Comparison of ENCODE assay signal across 8 mouse cellular contexts in the genomic region with DNA sequence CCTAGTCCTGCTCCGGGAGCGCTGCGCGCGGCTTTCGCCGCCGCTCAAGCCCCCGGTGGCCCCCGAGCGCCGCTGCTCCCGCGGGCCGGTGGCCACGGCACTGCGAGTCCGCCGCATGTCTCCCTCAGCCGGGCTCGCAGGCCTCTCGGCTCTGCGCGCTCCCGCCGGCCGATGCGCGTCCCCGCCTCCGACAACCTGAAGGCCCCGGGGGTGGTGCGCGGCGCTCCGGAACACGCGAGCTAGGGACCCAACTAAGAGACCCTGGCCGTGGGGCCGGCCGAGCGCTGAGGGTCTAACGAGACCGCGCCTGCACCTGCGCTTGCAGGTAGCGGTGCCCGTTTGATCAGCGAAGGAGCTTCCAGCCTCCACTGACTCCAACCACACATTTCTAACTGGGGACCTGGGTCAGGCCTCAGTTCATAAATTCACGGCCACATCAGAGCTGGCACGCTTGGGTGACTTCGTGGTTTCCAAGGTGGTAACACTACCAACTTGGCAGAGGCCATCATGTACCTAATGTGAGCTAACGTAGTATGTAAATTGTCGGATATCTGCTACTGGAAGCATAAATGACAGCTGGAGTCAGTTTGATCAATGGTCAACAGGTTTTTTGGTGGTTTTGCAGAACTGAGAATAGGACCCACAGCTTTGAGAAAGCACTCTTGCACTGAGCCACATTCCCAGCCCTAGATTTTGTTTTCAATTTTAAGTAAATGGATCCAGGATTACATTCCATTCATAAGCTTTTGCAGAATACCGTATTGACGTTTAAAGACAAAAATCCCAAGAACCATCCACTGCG. TPM values are rescaled to one million over a fixed set of nuclear protein-coding genes. Genes with fewer than 3 reads are reported as not detected.
DNase-seq lines count a peak whose midpoint lies in the region; ATAC-seq and TF ChIP-seq lines count a peak whose summit lies in the region.

A gene (minus strand): TSS at position 173 of the 802 bp plus-strand sequence.

- peak; percentile 79 for DNase-seq in cerebellum, adult 11 months
- DNase-seq in heart, postnatal 14 days, result peak; percentile 81
- DNase-seq in large intestine, adult 2 months (ENCODE audit: low read depth, low spot score), result peak; percentile 35

- H3K36me3 ChIP-seq in ES-Bruce4 (ENCODE audit: control insufficient read depth, insufficient read depth, low read length, poor library complexity, severe bottlenecking), result peaks cover 14% of the 10 kb centered on the region
- H3K36me3 ChIP-seq in forebrain, embryonic 15.5 days, result 0 out of 2 replicates have a peak, but pooled peaks cover 6% of the 10 kb centered on the region
- H3K36me3 ChIP-seq in liver, embryonic 16.5 days (ENCODE audit: control insufficient read depth, insufficient read depth), result no peaks in the 10 kb centered on the region
- H3K36me3 ChIP-seq in neural tube, embryonic 12.5 days, result no peaks in the 10 kb centered on the region
- H3K36me3 ChIP-seq in testis, adult 2 months (ENCODE audit: control insufficient read depth, insufficient read depth, low read length), result no peaks in the 10 kb centered on the region; the same call in 1 of the 2 replicates

- ATAC-seq in forebrain, embryonic 15.5 days (replicated peaks), result peak; percentile 78
- ATAC-seq in liver, embryonic 16.5 days (ENCODE audit: low read depth), result peak; percentile 79
- peak; percentile 77 for ATAC-seq in neural tube, embryonic 12.5 days (ENCODE audit: low FRiP score, low read depth)

- no peaks in the 10 kb centered on the region for H3K9me3 ChIP-seq in ES-Bruce4 (replicated peaks; ENCODE audit: control insufficient read depth, insufficient read depth, low read length, poor library complexity, severe bottlenecking)
- no peaks in the 10 kb centered on the region for H3K9me3 ChIP-seq in forebrain, embryonic 15.5 days
- H3K9me3 ChIP-seq in liver, embryonic 16.5 days (replicated peaks; ENCODE audit: control insufficient read depth, low read length), result no peaks in the 10 kb centered on the region
- no peaks in the 10 kb centered on the region for H3K9me3 ChIP-seq in neural tube, embryonic 12.5 days

- no peak for TF ChIP-seq CTCF in ES-Bruce4 (IDR thresholded peaks at IDR 0.05; ENCODE audit: low read depth, low read length)
- no peak for TF ChIP-seq CTCF in testis, adult 2 months (IDR thresholded peaks at IDR 0.05; ENCODE audit: control insufficient read depth, insufficient read depth, insufficient replicate concordance, low read depth, low read length)

- TF ChIP-seq EP300 in ES-Bruce4 (IDR thresholded peaks at IDR 0.05; ENCODE audit: insufficient read depth, low read depth, low read length), result no peak

- TF ChIP-seq POLR2A in ES-Bruce4 (IDR thresholded peaks at IDR 0.05; ENCODE audit: insufficient read depth, low read length), result no peak
- peak; percentile 62 for TF ChIP-seq POLR2A in testis, adult 2 months (IDR thresholded peaks at IDR 0.05; ENCODE audit: control insufficient read depth, low read depth, low read length)

- peaks cover 1% of the 10 kb centered on the region for H3K4me1 ChIP-seq in ES-Bruce4 (ENCODE audit: control insufficient read depth, insufficient read depth, low read length)
- peaks cover 19% of the 10 kb centered on the region for H3K4me1 ChIP-seq in forebrain, embryonic 15.5 days
- peaks cover 12% of the 10 kb centered on the region for H3K4me1 ChIP-seq in liver, embryonic 16.5 days (ENCODE audit: control insufficient read depth, low read depth, low read length)
- H3K4me1 ChIP-seq in neural tube, embryonic 12.5 days, result peaks cover 11% of the 10 kb centered on the region; the same call in 1 of the 2 replicates
- H3K4me1 ChIP-seq in testis, adult 2 months (ENCODE audit: control insufficient read depth, insufficient read depth, low read length), result peaks cover 5% of the 10 kb centered on the region

- H3K4me2 ChIP-seq in forebrain, embryonic 15.5 days (replicated peaks), result peak within 1 kb of the TSS; percentile 81
- peak within 1 kb of the TSS; percentile 97 for H3K4me2 ChIP-seq in liver, embryonic 16.5 days (ENCODE audit: low read depth, low read length)
- peak within 1 kb of the TSS; percentile 91 for H3K4me2 ChIP-seq in neural tube, embryonic 12.5 days (replicated peaks)

- intact Hi-C loops in heart, postnatal 14 days (cut with DNase I), result no loop called here

- H3K4me3 ChIP-seq in ES-Bruce4 (ENCODE audit: low read depth, low read length), result peak within 1 kb of the TSS; percentile 92
- peak within 1 kb of the TSS; percentile 96 for H3K4me3 ChIP-seq in forebrain, embryonic 15.5 days
- H3K4me3 ChIP-seq in liver, embryonic 16.5 days (ENCODE audit: low read depth, low read length), result peak within 1 kb of the TSS; percentile 79
- H3K4me3 ChIP-seq in neural tube, embryonic 12.5 days, result peak within 1 kb of the TSS; percentile 82
- H3K4me3 ChIP-seq in testis, adult 2 months (ENCODE audit: control insufficient read depth, low read depth, low read length), result peak within 1 kb of the TSS; percentile 89

- H3K27me3 ChIP-seq in ES-Bruce4 (ENCODE audit: control insufficient read depth, insufficient read depth, low read length, poor library complexity, severe bottlenecking), result no peaks in the 10 kb centered on the region
- H3K27me3 ChIP-seq in forebrain, embryonic 15.5 days, result no peaks in the 10 kb centered on the region
- H3K27me3 ChIP-seq in liver, embryonic 16.5 days (ENCODE audit: control insufficient read depth, insufficient read depth, low read depth, low read length), result 0 out of 2 replicates have a peak, but pooled peaks cover 3% of the 10 kb centered on the region
- H3K27me3 ChIP-seq in neural tube, embryonic 12.5 days (replicated peaks), result no peaks in the 10 kb centered on the region
- H3K27me3 ChIP-seq in testis, adult 2 months (ENCODE audit: control insufficient read depth, insufficient read depth, low read length), result no peaks in the 10 kb centered on the region

- peak within 1 kb of the TSS; percentile 95 for H3K9ac ChIP-seq in ES-Bruce4 (ENCODE audit: low read depth, poor library complexity, severe bottlenecking)
- peak within 1 kb of the TSS; percentile 96 for H3K9ac ChIP-seq in forebrain, embryonic 15.5 days (replicated peaks)
- peak within 1 kb of the TSS; percentile 89 for H3K9ac ChIP-seq in liver, embryonic 16.5 days (ENCODE audit: low read depth, low read length)
- peak within 1 kb of the TSS; percentile 98 for H3K9ac ChIP-seq in neural tube, embryonic 12.5 days

- H3K27ac ChIP-seq in ES-Bruce4 (ENCODE audit: insufficient read depth, low read length), result peak within 1 kb of the TSS; percentile 56
- H3K27ac ChIP-seq in forebrain, embryonic 15.5 days (replicated peaks), result peak within 1 kb of the TSS; percentile 82
- peak within 1 kb of the TSS; percentile 80 for H3K27ac ChIP-seq in liver, embryonic 16.5 days (ENCODE audit: low read length)
- H3K27ac ChIP-seq in neural tube, embryonic 12.5 days, result peak within 1 kb of the TSS; percentile 59
- H3K27ac ChIP-seq in testis, adult 2 months (ENCODE audit: control insufficient read depth, insufficient read depth, low read depth, low read length), result peak within 1 kb of the TSS; percentile 91

- 5% methylated on average over 55 of the region's 57 CpGs for WGBS in forebrain, embryonic 15.5 days
- WGBS in large intestine, adult 2 months, result 6% methylated on average over 57 of the region's 57 CpGs
- 5% methylated on average over 57 of the region's 57 CpGs for WGBS in liver, embryonic 16.5 days (ENCODE audit: insufficient replicate concordance)
- 6% methylated on average over 57 of the region's 57 CpGs for WGBS in neural tube, embryonic 12.5 days

RNA-seq across cellular contexts. Expression of the gene that starts here (rescaled TPM):
- 66.9 and 77.3 TPM in 2 replicates for polyA plus RNA-seq in ES-Bruce4 (2011; ENCODE audit: insufficient read depth, insufficient read length, low read depth, missing spikeins)
- 94.2 and 99.8 TPM in 2 replicates for polyA plus RNA-seq in forebrain, embryonic 15.5 days (2015; fragmentation: Nextera tagmentation; extraction: Ambion mirVana)
- total RNA-seq in heart, postnatal 14 days (2021), result 10 to 100 TPM; 16.8 to 20.0 TPM
- polyA plus RNA-seq in large intestine, adult 2 months (2012; rRNA removed), result 116 and 140 TPM in 2 replicates
- 4.5 and 7.2 TPM in 2 replicates for polyA plus RNA-seq in liver, embryonic 16.5 days (2015; fragmentation: Nextera tagmentation; extraction: Ambion mirVana)
- 68.5 and 73.7 TPM in 2 replicates for polyA plus RNA-seq in neural tube, embryonic 12.5 days (2016; fragmentation: Nextera tagmentation; extraction: Ambion mirVana)
- 874 and 878 TPM in 2 replicates for polyA plus RNA-seq in testis, adult 2 months (2012; rRNA removed)

Comparison
In these comparisons a context has a peak if more than half of its experiments do, and no peak if none do; other contexts are left out.
1. Peak in every context shown above with its lines: DNase-seq, ATAC-seq, H3K4me3 ChIP-seq and H3K27ac ChIP-seq.